Mouse (Mus musculus) testis, adult 2 months (tissue): Measurements from ENCODE around the gene Filip1l.

Experiments
- CTCF ChIP-seq: fragments of 200-500 bp; IDR thresholded peaks from 2 replicates; pipeline ENCODE4 v1.5.1; 2012; ENCODE audit warnings: low read depth, mild to moderate bottlenecking, inconsistent platforms, low read length, moderate library complexity; ENCODE audit not compliant: control insufficient read depth, insufficient read depth, insufficient replicate concordance
- POLR2A ChIP-seq: fragments of 200-500 bp; IDR thresholded peaks from 2 replicates; pipeline ENCODE4 v1.6.1; 2012; ENCODE audit warnings: low read depth, mild to moderate bottlenecking, inconsistent platforms, low read length, moderate library complexity; ENCODE audit not compliant: control insufficient read depth

DNA sequence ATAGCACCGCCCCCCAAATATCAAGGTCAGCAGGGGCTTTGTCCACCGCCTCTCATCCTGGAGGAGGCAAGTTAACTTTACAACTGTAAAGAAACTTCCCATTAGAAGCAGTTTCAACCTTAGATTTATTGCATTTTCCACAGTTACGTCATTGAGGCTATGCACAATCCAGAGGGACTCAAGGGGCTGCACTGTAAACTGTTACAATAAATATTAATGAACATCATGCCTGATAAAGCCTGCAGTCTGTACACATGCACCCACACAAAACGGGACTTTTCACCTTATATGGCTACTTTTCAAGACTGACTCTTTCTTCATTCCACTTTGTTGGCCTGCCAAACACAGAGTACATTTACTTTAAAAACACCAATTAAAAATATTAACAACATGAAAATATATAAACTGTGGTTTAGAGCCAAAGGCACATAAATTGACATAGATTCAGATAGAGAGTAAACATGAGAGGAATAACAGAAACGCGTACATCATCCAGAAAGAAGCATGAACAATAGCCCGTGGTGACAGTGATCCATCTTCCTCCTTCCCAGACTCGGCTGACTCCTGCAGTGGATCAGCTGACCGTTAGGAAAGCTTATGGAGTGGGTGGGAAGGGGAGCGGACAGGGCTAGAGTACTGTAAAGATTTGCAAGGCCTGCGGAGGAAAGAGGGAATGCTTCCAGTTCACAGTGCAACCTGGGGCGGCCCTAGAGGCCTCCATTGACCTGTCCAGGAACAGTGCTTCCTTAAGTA, 131.3 kb downstream of the Filip1l start:
- TF ChIP-seq POLR2A = no peak
- TF ChIP-seq CTCF = no peak
